Mouse (Mus musculus) olfactory bulb, adult 2 months (tissue): ENCODE measurements around the gene Flvcr2. TPM values are rescaled to one million over a fixed set of nuclear protein-coding genes. Genes with fewer than 3 reads are reported as not detected.
A peak's percentile ranks its signal among the peaks of the same experiment; 100 is the strongest.

ENCODE experiments used
- H3K27ac ChIP-seq: fragments of 200-500 bp; 2 replicates; pipeline ENCODE4 v1.5.1; 2012; ENCODE audit warnings: low read depth, low read length; ENCODE audit not compliant: insufficient read depth
- H3K4me1 ChIP-seq: fragments of 200-500 bp; 2 replicates; pipeline ENCODE4 v1.6.1; 2012; ENCODE audit warnings: low read length; ENCODE audit not compliant: control insufficient read depth, insufficient read depth
- H3K4me3 ChIP-seq: fragments of 200-500 bp; 2 replicates; pipeline ENCODE4 v1.5.1; 2012; ENCODE audit warnings: mild to moderate bottlenecking, low read depth, low read length, moderate library complexity; ENCODE audit not compliant: insufficient read depth
- CTCF ChIP-seq: fragments of 200-500 bp; IDR thresholded peaks from 2 replicates; pipeline ENCODE4 v1.5.1; 2012; ENCODE audit warnings: low read depth, mild to moderate bottlenecking, low read length, moderate library complexity; ENCODE audit not compliant: insufficient read depth
- POLR2A ChIP-seq: fragments of 200-500 bp; IDR thresholded peaks from 2 replicates; pipeline ENCODE4 v1.6.1; 2012; ENCODE audit warnings: mild to moderate bottlenecking, low read depth, low read length, moderate library complexity; ENCODE audit not compliant: insufficient read depth
- WGBS: fragments of 180-500 bp; shearing (Covaris S2); methylation state at CpG from one replicate; pipeline ENCODE4 v1.1.7; 2018; 5-methylcytosine and 5-hydroxymethylcytosine counted together
- polyA plus RNA-seq: library from polyadenylated mRNA; stranded (reverse); fragments of >200 nt; gene quantifications from 2 replicates; pipeline ENCODE4 v1.2.4, GENCODE M21; 2012; ENCODE audit warnings: low replicate concordance; ENCODE audit not compliant: missing spikeins, insufficient read depth, insufficient read length

The Flvcr2 gene
- polyA plus RNA-seq, 1 experiment: not detected

GRCm38 (mm10) chr12:85705831-85706530, 40.4 kb upstream of the Flvcr2 start:
- Histone ChIP-seq H3K4me3 (peak overlapping the region; percentile 42), H3K4me1 (peaks cover 11% of the 10 kb centered on the region), H3K27ac (no peak overlapping the region)
- WGBS: 43% methylated on average over 17 of the region's 17 CpGs
- TF ChIP-seq POLR2A (no peak), CTCF (no peak)

GRCm38 (mm10) chr12:85706906-85707305, 39.4 kb upstream of the Flvcr2 start:
- no peak overlapping the region for H3K4me3 ChIP-seq
- no peak overlapping the region for H3K27ac ChIP-seq
- WGBS: 77% methylated on average over 4 of the region's 4 CpGs
- TF ChIP-seq POLR2A (no peak), CTCF (no peak)
- H3K4me1 ChIP-seq: peaks cover 11% of the 10 kb centered on the region

- 94% methylated on average over 11 of the region's 11 CpGs for WGBS
Measured at GRCm38 (mm10) chr12:85707391-85707790, 38.9 kb upstream of the Flvcr2 start.

GRCm38 (mm10) chr12:85708556-85708955, 37.8 kb upstream of the Flvcr2 start:
- TF ChIP-seq CTCF: no peak
- 90% methylated on average over 12 of the region's 12 CpGs for WGBS
- Histone ChIP-seq H3K4me1 (peaks cover 11% of the 10 kb centered on the region), H3K4me3 (no peak overlapping the region), H3K27ac (no peak overlapping the region)

More at GRCm38 (mm10) chr12:85707391-85707790, 38.9 kb upstream of the Flvcr2 start:
- Histone ChIP-seq H3K4me1 (peaks cover 11% of the 10 kb centered on the region), H3K4me3 (no peak overlapping the region), H3K27ac (no peak overlapping the region)
- TF ChIP-seq CTCF (no peak), POLR2A (no peak)

- TF ChIP-seq CTCF: no peak
- TF ChIP-seq POLR2A: no peak
- 89% methylated on average over 7 of the region's 7 CpGs for WGBS
- Histone ChIP-seq H3K4me3 (no peak overlapping the region), H3K4me1 (peaks cover 3% of the 10 kb centered on the region), H3K27ac (no peak overlapping the region)
Measured at GRCm38 (mm10) chr12:85710695-85711094, 35.6 kb upstream of the Flvcr2 start.

GRCm38 (mm10) chr12:85712587-85712986, 33.8 kb upstream of the Flvcr2 start:
- 87% methylated on average over 2 of the region's 2 CpGs for WGBS
- no peak overlapping the region for H3K27ac ChIP-seq
- H3K4me3 ChIP-seq: no peak overlapping the region
- H3K4me1 ChIP-seq: no peaks in the 10 kb centered on the region
- no peak for TF ChIP-seq CTCF
- no peak for TF ChIP-seq POLR2A

GRCm38 (mm10) chr12:85714126-85714525, 32.2 kb upstream of the Flvcr2 start:
- TF ChIP-seq POLR2A (no peak), CTCF (no peak)
- no peaks in the 10 kb centered on the region for H3K4me1 ChIP-seq
- H3K4me3 ChIP-seq: no peak overlapping the region
- 98% methylated on average over 5 of the region's 5 CpGs for WGBS
- H3K27ac ChIP-seq: no peak overlapping the region

GRCm38 (mm10) chr12:85725306-85725705, 21.0 kb upstream of the Flvcr2 start:
- no peak overlapping the region for H3K27ac ChIP-seq
- WGBS: 81% methylated on average over 4 of the region's 4 CpGs
- peaks cover 3% of the 10 kb centered on the region; the same call in 1 of the 2 replicates for H3K4me1 ChIP-seq
- no peak overlapping the region for H3K4me3 ChIP-seq
- TF ChIP-seq POLR2A (no peak), CTCF (no peak)

GRCm38 (mm10) chr12:85726729-85727397, 19.5 kb upstream of the Flvcr2 start:
- TF ChIP-seq CTCF (no peak), POLR2A (no peak)
- WGBS: 80% methylated on average over 6 of the region's 6 CpGs

GRCm38 (mm10) chr12:85728181-85728580, 18.2 kb upstream of the Flvcr2 start:
- H3K4me3 ChIP-seq: no peak overlapping the region
- WGBS: 63% methylated on average over 7 of the region's 7 CpGs
- TF ChIP-seq CTCF: no peak
- no peak for TF ChIP-seq POLR2A
- H3K4me1 ChIP-seq: peaks cover 3% of the 10 kb centered on the region; the same call in 1 of the 2 replicates
- H3K27ac ChIP-seq: no peak overlapping the region

More at GRCm38 (mm10) chr12:85726729-85727397, 19.5 kb upstream of the Flvcr2 start:
- peaks cover 3% of the 10 kb centered on the region; the same call in 1 of the 2 replicates for H3K4me1 ChIP-seq
- H3K4me3 ChIP-seq: no peak overlapping the region
- H3K27ac ChIP-seq: no peak overlapping the region
